Mouse (Mus musculus) MEL (cell line): Measurements from ENCODE around the gene Eral1. TPM values are rescaled to one million over a fixed set of nuclear protein-coding genes. Genes with fewer than 3 reads are reported as not detected.

Source experiments
- DNase-seq: peaks from one replicate; pipeline ENCODE4 v3.0.0; 2011; ENCODE audit warnings: low read depth, low spot score
- H3K27ac ChIP-seq: 2 replicates; pipeline ENCODE4 v1.5.1; 2012; ENCODE audit warnings: low read depth, mild to moderate bottlenecking, control low read depth, low read length, moderate library complexity; ENCODE audit not compliant: control insufficient read depth
- H3K27me3 ChIP-seq, 2 experiments: fragments of 150-350 bp in 1 of 2; sonication (generic) in 1 of 2; 2 replicates each; pipeline ENCODE4 v1.6.1; 2012; ENCODE audit warnings: low read length in 2 of 2, mild to moderate bottlenecking in 2 of 2, improper control_type of control experiment in 1 of 2, moderate library complexity in 1 of 2; ENCODE audit not compliant: insufficient read depth in 2 of 2, control insufficient read depth in 1 of 2
- H3K36me3 ChIP-seq, 2 experiments: 2 replicates each; pipeline ENCODE4 v1.6.1; 2012 to 2014; ENCODE audit warnings: low read length in 2 of 2, improper control_type of control experiment in 1 of 2, inconsistent platforms in 1 of 2, mild to moderate bottlenecking in 1 of 2; ENCODE audit not compliant: insufficient read depth in 2 of 2, control insufficient read depth in 1 of 2
- H3K4me1 ChIP-seq, 2 experiments: fragments of 150-350 bp in 1 of 2; sonication (generic) in 1 of 2; 2 replicates each; pipeline ENCODE4 v1.6.1; 2012; ENCODE audit warnings: low read length in 2 of 2, improper control_type of control experiment in 1 of 2, mild to moderate bottlenecking in 1 of 2; ENCODE audit not compliant: insufficient read depth in 2 of 2, control insufficient read depth in 1 of 2
- H3K4me3 ChIP-seq, 2 experiments: fragments of 150-350 bp in 1 of 2; sonication (generic) in 1 of 2; 2 replicates each; pipeline ENCODE4 v1.5.1; 2012; ENCODE audit warnings: low read depth in 2 of 2, low read length in 2 of 2, mild to moderate bottlenecking in 2 of 2, moderate library complexity in 2 of 2, control low read depth in 1 of 2, improper control_type of control experiment in 1 of 2; ENCODE audit not compliant: control insufficient read depth in 1 of 2, insufficient read depth in 1 of 2
- H3K79me2 ChIP-seq: 2 replicates; pipeline ENCODE4 v1.6.1; 2012; ENCODE audit warnings: mild to moderate bottlenecking, low read length, moderate library complexity; ENCODE audit not compliant: control insufficient read depth, poor library complexity, insufficient read depth
- H3K9ac ChIP-seq: 2 replicates; pipeline ENCODE4 v1.6.1; 2012; ENCODE audit warnings: low read depth, mild to moderate bottlenecking, control low read depth, low read length, moderate library complexity; ENCODE audit not compliant: control insufficient read depth, poor library complexity, severe bottlenecking
- H3K9me3 ChIP-seq: fragments of 150-350 bp; sonication (generic); replicated peaks from 2 replicates; pipeline ENCODE4 v1.6.1; 2012; ENCODE audit warnings: mild to moderate bottlenecking, low read length, improper control_type of control experiment, moderate library complexity; ENCODE audit not compliant: insufficient read depth
- BHLHE40 ChIP-seq: IDR thresholded peaks from 2 replicates; pipeline ENCODE4 v1.6.1; 2012; ENCODE audit warnings: low read depth, mild to moderate bottlenecking, inconsistent platforms, low read length, improper control_type of control experiment, borderline replicate concordance
- CTCF ChIP-seq, 3 experiments: IDR thresholded peaks in 2 of 3; conservative IDR thresholded peaks in 1 of 3; 2 replicates each; pipeline ENCODE4 v1.5.1; 2011 to 2012; ENCODE audit warnings: low read length in 3 of 3, low read depth in 2 of 3, mild to moderate bottlenecking in 2 of 3, improper control_type of control experiment in 1 of 3, inconsistent platforms in 1 of 3, mixed read lengths in 1 of 3, moderate library complexity in 1 of 3; ENCODE audit not compliant: control insufficient read depth in 1 of 3, insufficient read depth in 1 of 3, poor library complexity in 1 of 3, severe bottlenecking in 1 of 3
- E2F4 ChIP-seq: IDR thresholded peaks from 2 replicates; pipeline ENCODE4 v1.6.1; 2011; ENCODE audit warnings: low read depth, low read length, improper control_type of control experiment, borderline replicate concordance
- ELF1 ChIP-seq: IDR thresholded peaks from 2 replicates; pipeline ENCODE4 v1.6.1; 2014; ENCODE audit warnings: low read depth, mild to moderate bottlenecking, inconsistent platforms, low read length, improper control_type of control experiment, moderate library complexity
- EP300 ChIP-seq, 2 experiments: IDR thresholded peaks; 2 replicates each; pipeline ENCODE4 v1.6.1; 2011; ENCODE audit warnings: improper control_type of control experiment in 2 of 2, low read length in 2 of 2, low read depth in 1 of 2, mild to moderate bottlenecking in 1 of 2
- GABPA ChIP-seq: IDR thresholded peaks from 2 replicates; pipeline ENCODE4 v1.6.1; 2012; ENCODE audit warnings: low read depth, mild to moderate bottlenecking, inconsistent platforms, low read length, improper control_type of control experiment, moderate library complexity
- GATA1 ChIP-seq: IDR thresholded peaks from 2 replicates; pipeline ENCODE4 v1.6.1; 2011; ENCODE audit warnings: low read depth, low read length, improper control_type of control experiment
- HCFC1 ChIP-seq: IDR thresholded peaks from 2 replicates; pipeline ENCODE4 v1.6.1; 2012; ENCODE audit warnings: low read depth, mild to moderate bottlenecking, inconsistent platforms, low read length, improper control_type of control experiment, moderate library complexity
- JUND ChIP-seq: IDR thresholded peaks from 2 replicates; pipeline ENCODE4 v1.6.1; 2011; ENCODE audit warnings: low read depth, mild to moderate bottlenecking, improper control_type of control experiment, low read length
- MAFK ChIP-seq: IDR thresholded peaks from 2 replicates; pipeline ENCODE4 v1.6.1; 2011; ENCODE audit warnings: low read depth, mild to moderate bottlenecking, low read length, improper control_type of control experiment, borderline replicate concordance
- MAX ChIP-seq: IDR thresholded peaks from 2 replicates; pipeline ENCODE4 v1.6.1; 2011; ENCODE audit warnings: low read length, improper control_type of control experiment
- MAZ ChIP-seq: IDR thresholded peaks from 2 replicates; pipeline ENCODE4 v1.6.1; 2012; ENCODE audit warnings: low read depth, mild to moderate bottlenecking, inconsistent platforms, low read length, improper control_type of control experiment
- MYB ChIP-seq: IDR thresholded peaks from 2 replicates; pipeline ENCODE4 v1.6.1; 2011; ENCODE audit warnings: mild to moderate bottlenecking, low read depth, low read length, improper control_type of control experiment
- MYC ChIP-seq: IDR thresholded peaks from 2 replicates; pipeline ENCODE4 v1.6.1; 2011; ENCODE audit warnings: low read depth, mild to moderate bottlenecking, low read length, improper control_type of control experiment, moderate library complexity
- NELFE ChIP-seq: IDR thresholded peaks from 2 replicates; pipeline ENCODE4 v1.6.1; 2011; ENCODE audit warnings: low read depth, low read length, improper control_type of control experiment
- POLR2AphosphoS2 ChIP-seq: IDR thresholded peaks from 2 replicates; pipeline ENCODE4 v1.6.1; 2011; ENCODE audit warnings: low read length, improper control_type of control experiment
- POLR2AphosphoS5 ChIP-seq: IDR thresholded peaks from 2 replicates; pipeline ENCODE4 v1.6.1; 2012; ENCODE audit warnings: low read depth, borderline replicate concordance, mild to moderate bottlenecking, inconsistent platforms, low read length, moderate library complexity, mixed read lengths
- RCOR1 ChIP-seq: IDR thresholded peaks from 2 replicates; pipeline ENCODE4 v1.6.1; 2012; ENCODE audit warnings: low read depth, mild to moderate bottlenecking, inconsistent platforms, low read length, improper control_type of control experiment
- SIN3A ChIP-seq: IDR thresholded peaks from 2 replicates; pipeline ENCODE4 v1.6.1; 2012; ENCODE audit warnings: low read length, improper control_type of control experiment, inconsistent platforms
- SMC3 ChIP-seq: IDR thresholded peaks from 2 replicates; pipeline ENCODE4 v1.6.1; 2011; ENCODE audit warnings: low read depth, low read length, improper control_type of control experiment
- TAL1 ChIP-seq: IDR thresholded peaks from 2 replicates; pipeline ENCODE4 v1.6.1; 2012; ENCODE audit warnings: mild to moderate bottlenecking, inconsistent platforms, low read length, moderate library complexity, mixed read lengths
- UBTF ChIP-seq: IDR thresholded peaks from 2 replicates; pipeline ENCODE4 v1.6.1; 2012; ENCODE audit warnings: low read depth, mild to moderate bottlenecking, inconsistent platforms, low read length, improper control_type of control experiment, moderate library complexity, borderline replicate concordance; ENCODE audit not compliant: insufficient read depth
- USF1 ChIP-seq: IDR thresholded peaks from 2 replicates; pipeline ENCODE4 v1.6.1; 2014; ENCODE audit warnings: low read depth, mild to moderate bottlenecking, inconsistent platforms, low read length, improper control_type of control experiment, moderate library complexity
- USF2 ChIP-seq, 2 experiments: IDR thresholded peaks; 2 replicates each; pipeline ENCODE4 v1.6.1; 2011 to 2012; ENCODE audit warnings: improper control_type of control experiment in 2 of 2, low read length in 2 of 2, borderline replicate concordance in 1 of 2, inconsistent platforms in 1 of 2, low read depth in 1 of 2, mild to moderate bottlenecking in 1 of 2; ENCODE audit not compliant: insufficient read depth in 1 of 2
- ZC3H11A ChIP-seq: IDR thresholded peaks from 2 replicates; pipeline ENCODE4 v1.6.1; 2012; ENCODE audit warnings: low read depth, mild to moderate bottlenecking, inconsistent platforms, low read length, improper control_type of control experiment
- ZKSCAN1 ChIP-seq: IDR thresholded peaks from 2 replicates; pipeline ENCODE4 v1.6.1; 2012; ENCODE audit warnings: low read depth, mild to moderate bottlenecking, inconsistent platforms, low read length, improper control_type of control experiment, moderate library complexity
- ZMIZ1 ChIP-seq: IDR thresholded peaks from 2 replicates; pipeline ENCODE4 v1.6.1; 2012; ENCODE audit warnings: low read depth, mild to moderate bottlenecking, inconsistent platforms, low read length, improper control_type of control experiment, moderate library complexity
- ZNF384 ChIP-seq: IDR thresholded peaks from 2 replicates; pipeline ENCODE4 v1.6.1; 2012; ENCODE audit warnings: low read depth, mild to moderate bottlenecking, inconsistent platforms, low read length, improper control_type of control experiment
- polyA plus RNA-seq, 2 experiments: library from polyadenylated mRNA; stranded (reverse) in 1 of 2; unstranded in 1 of 2; fragments of >175 nt in 1 of 2; fragments of >200 nt in 1 of 2; gene quantifications; 2 replicates each; pipeline versions ENCODE4 v1.2.1 to v1.2.4; 2012; ENCODE audit warnings: low replicate concordance in 2 of 2, low read depth in 1 of 2; ENCODE audit not compliant: insufficient read length in 2 of 2, insufficient read depth in 1 of 2, missing spikeins in 1 of 2
- total RNA-seq: library from RNA; depleted of rRNA; stranded (reverse); fragments of 300-350 nt; gene quantifications from 2 replicates; pipeline ENCODE4 v1.2.3, GENCODE M21; 2012

Gene Eral1
- total and polyA plus RNA-seq, 3 experiments: 38.4 to 43.5 TPM; not detected in 1

DNA sequence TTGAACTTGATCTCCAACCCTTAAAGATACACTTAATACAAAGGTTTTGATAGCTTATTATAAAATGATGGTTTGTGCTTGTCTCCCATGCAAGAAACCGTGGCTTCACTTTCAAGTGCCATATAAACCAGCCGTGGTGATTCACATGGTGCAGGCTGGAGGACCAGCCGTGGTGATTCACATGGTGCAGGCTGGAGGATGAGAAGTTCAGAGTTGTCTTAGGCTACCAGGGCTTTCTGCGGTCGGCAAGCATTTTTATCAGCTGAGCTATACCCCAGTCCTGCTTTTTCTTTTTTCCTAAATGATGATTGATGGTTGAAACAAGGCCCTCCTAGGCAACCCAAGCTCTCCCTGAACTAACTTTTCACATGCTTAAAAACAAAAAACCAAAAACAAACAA lies 22.0 kb upstream of the Eral1 start:
- TF ChIP-seq MAZ (no peak), EP300 (IDR thresholded peaks at IDR 0.05; ENCODE audit: low read depth in 1 of 2, low read length in 2 of 2) (no peak), ZKSCAN1 (no peak), USF1 (no peak), NELFE (no peak), POLR2AphosphoS2 (no peak), SIN3A (no peak), POLR2AphosphoS5 (no peak), RCOR1 (no peak), BHLHE40 (no peak), USF2 (IDR thresholded peaks at IDR 0.05; ENCODE audit: borderline replicate concordance in 1 of 2, insufficient read depth in 1 of 2, low read depth in 1 of 2, low read length in 2 of 2) (no peak), MYC (no peak), ZMIZ1 (no peak), ZC3H11A (no peak), ELF1 (no peak), MAX (no peak), MYB (no peak), JUND (no peak), GABPA (no peak)
- Histone ChIP-seq H3K4me3 (no peak overlapping the region), H3K36me3 (peaks cover 0 to 24% of the 10 kb centered on the region in 2 experiments; a peak in 2 of 4 replicates), H3K27me3 (no peaks in the 10 kb centered on the region), H3K9me3 (no peaks in the 10 kb centered on the region), H3K4me1 (peaks cover 6 to 12% of the 10 kb centered on the region in 2 experiments), H3K9ac (no peak overlapping the region), H3K27ac (no peak overlapping the region), H3K79me2 (no peaks in the 10 kb centered on the region)
- DNase-seq: no peak

DNA sequence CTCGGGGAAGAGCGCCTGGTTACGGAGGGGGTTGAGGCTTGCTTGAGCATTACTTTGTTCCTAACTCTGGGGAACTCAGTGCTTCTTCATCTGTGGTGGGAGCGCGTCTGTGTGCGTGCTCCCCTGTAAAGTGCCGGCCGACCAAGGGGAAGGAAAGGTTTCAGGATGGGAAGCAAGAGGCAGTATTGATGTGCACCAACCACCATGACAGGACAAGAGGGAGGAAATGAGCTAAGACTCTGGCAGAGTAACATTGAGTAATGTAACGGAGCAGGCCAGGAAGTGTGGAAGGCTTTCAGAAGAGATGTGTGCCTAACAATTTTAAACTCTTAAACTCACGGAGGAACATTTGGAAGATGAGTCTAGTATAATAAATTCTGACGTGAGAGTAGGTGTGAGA lies 20.6 kb upstream of the Eral1 start:
- Histone ChIP-seq H3K4me3 (no peak overlapping the region), H3K36me3 (peaks cover 0 to 35% of the 10 kb centered on the region in 2 experiments; a peak in 2 of 4 replicates), H3K4me1 (peaks cover 6 to 20% of the 10 kb centered on the region in 2 experiments), H3K79me2 (no peaks in the 10 kb centered on the region), H3K27ac (no peak overlapping the region), H3K9me3 (no peaks in the 10 kb centered on the region), H3K27me3 (no peaks in the 10 kb centered on the region), H3K9ac (no peak overlapping the region)
- no peak for DNase-seq
- no peak for TF ChIP-seq MYC
- TF ChIP-seq CTCF (IDR thresholded peaks at IDR 0.05 in 2 of 3, conservative IDR thresholded peaks at IDR 0.05 in 1 of 3; ENCODE audit: control insufficient read depth in 1 of 3, insufficient read depth in 1 of 3, low read depth in 2 of 3, low read length in 3 of 3, poor library complexity in 1 of 3, severe bottlenecking in 1 of 3): no peak
- no peak for TF ChIP-seq JUND
- TF ChIP-seq ZNF384: no peak
- TF ChIP-seq UBTF: no peak
- TF ChIP-seq HCFC1: no peak
- TF ChIP-seq MYB: no peak
- no peak for TF ChIP-seq MAFK
- no peak for TF ChIP-seq ZKSCAN1
- no peak for TF ChIP-seq SMC3
- no peak for TF ChIP-seq GATA1
- TF ChIP-seq E2F4: no peak
- TF ChIP-seq TAL1: no peak
- no peak for TF ChIP-seq SIN3A
- TF ChIP-seq BHLHE40: no peak
